Mouse (Mus musculus) midbrain, embryonic 16.5 days (tissue): Measurements from ENCODE around the gene Psmd5. TPM values are rescaled to one million over a fixed set of nuclear protein-coding genes. Genes with fewer than 3 reads are reported as not detected.
A peak's percentile ranks its signal among the peaks of the same experiment; 100 is the strongest.
"Not testable (repeated sequence)": the region's sequence is repeated elsewhere in the genome, so short reads cannot be mapped to it uniquely, and the experiment has no call there.

ENCODE experiments used
- ATAC-seq: fragments of 200-750 bp; cut with Nextera tagmentation; 2 replicates; pipeline ENCODE4 v1.8.0; 2017; ENCODE audit warnings: moderate TSS enrichment
- H3K27ac ChIP-seq: fragments of 300-500 bp; sonication (generic); 2 replicates; pipeline ENCODE4 v1.5.1; 2014; ENCODE audit warnings: mild to moderate bottlenecking, low read length, mixed read lengths
- H3K27me3 ChIP-seq: fragments of 300-500 bp; sonication (generic); 2 replicates; pipeline ENCODE4 v1.6.1; 2014; ENCODE audit warnings: low read depth, low read length, mixed read lengths; ENCODE audit not compliant: control insufficient read depth, insufficient read depth
- H3K36me3 ChIP-seq: fragments of 300-500 bp; sonication (generic); 2 replicates; pipeline ENCODE4 v1.6.1; 2014; ENCODE audit warnings: mild to moderate bottlenecking, low read length, moderate library complexity, mixed read lengths; ENCODE audit not compliant: control insufficient read depth, insufficient read depth
- H3K4me1 ChIP-seq: fragments of 300-500 bp; sonication (generic); 2 replicates; pipeline ENCODE4 v1.6.1; 2014; ENCODE audit warnings: mild to moderate bottlenecking, low read length, mixed read lengths; ENCODE audit not compliant: control insufficient read depth, insufficient read depth
- H3K4me2 ChIP-seq: fragments of 300-500 bp; sonication (generic); 2 replicates; pipeline ENCODE4 v1.6.1; 2014; ENCODE audit warnings: mild to moderate bottlenecking, low read length, mixed read lengths
- H3K4me3 ChIP-seq: fragments of 300-500 bp; sonication (generic); 2 replicates; pipeline ENCODE4 v1.5.1; 2014; ENCODE audit warnings: low read depth, mild to moderate bottlenecking, low read length, moderate library complexity, mixed read lengths
- H3K9ac ChIP-seq: fragments of 300-500 bp; sonication (generic); 2 replicates; pipeline ENCODE4 v1.6.1; 2014; ENCODE audit warnings: low read depth, low read length, mixed read lengths
- H3K9me3 ChIP-seq: fragments of 300-500 bp; sonication (generic); replicated peaks from 2 replicates; pipeline ENCODE4 v1.6.1; 2014; ENCODE audit warnings: mild to moderate bottlenecking, low read length, mixed read lengths; ENCODE audit not compliant: control insufficient read depth, poor library complexity, severe bottlenecking
- WGBS: fragments of 180-500 bp; shearing (Covaris S2); extraction: QIAGEN DNeasy Blood & Tissue Kit; methylation state at CpG from one replicate; pipeline ENCODE4 v1.1.7; 2014; 5-methylcytosine and 5-hydroxymethylcytosine counted together
- polyA plus RNA-seq: library from polyadenylated mRNA; unstranded; fragments of >200 nt; fragmentation: Nextera tagmentation; extraction: Ambion mirVana; gene quantifications from 2 replicates; pipeline ENCODE4 v1.2.1, GENCODE M21; 2015

Psmd5 gene
- polyA plus RNA-seq, 1 experiment from 2014 or later, result 98.8 TPM

GRCm38 (mm10) chr2:34841706-34842105 lies 33.1 kb downstream of the Psmd5 start:
- H3K27ac ChIP-seq, result no peak overlapping the region
- H3K27me3 ChIP-seq, result no peaks in the 10 kb centered on the region
- no peak overlapping the region for H3K4me3 ChIP-seq
- H3K9me3 ChIP-seq, result no peaks in the 10 kb centered on the region
- no peak overlapping the region for H3K4me2 ChIP-seq
- no peaks in the 10 kb centered on the region for H3K4me1 ChIP-seq
- WGBS, result 91% methylated on average over 8 of the region's 8 CpGs
- no peak for ATAC-seq
- H3K36me3 ChIP-seq, result no peaks in the 10 kb centered on the region
- no peak overlapping the region for H3K9ac ChIP-seq

GRCm38 (mm10) chr2:34840143-34840542 lies 34.6 kb downstream of the Psmd5 start:
- not testable (repeated sequence) for ATAC-seq, H3K4me2 ChIP-seq, H3K27ac ChIP-seq, H3K27me3 ChIP-seq, H3K9ac ChIP-seq, H3K4me1 ChIP-seq, H3K9me3 ChIP-seq, H3K36me3 ChIP-seq, H3K4me3 ChIP-seq
- 81% methylated on average over 5 of the region's 5 CpGs for WGBS

DNA sequence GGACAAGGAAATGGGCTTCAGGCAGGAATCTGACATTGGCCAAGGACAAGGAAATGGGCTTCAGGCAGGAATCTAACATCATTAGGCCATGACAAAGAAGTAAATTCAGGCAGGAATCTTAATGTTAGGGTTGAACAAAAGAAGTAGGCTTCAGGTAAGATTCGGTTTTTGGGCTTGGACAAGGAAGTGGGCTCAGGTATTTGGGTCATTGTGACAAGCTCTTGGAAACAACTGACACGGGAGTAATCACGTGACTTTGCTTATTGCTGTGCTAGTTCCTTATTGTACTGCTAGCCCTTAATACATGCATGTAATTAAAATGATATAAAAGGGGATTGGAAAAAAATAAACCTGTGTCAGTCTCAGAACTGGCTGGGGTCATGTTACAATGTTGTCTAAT lies 39.1 kb downstream of the Psmd5 start:
- H3K27me3 ChIP-seq, result no peaks in the 10 kb centered on the region; the same call in 1 of the 2 replicates
- no peaks in the 10 kb centered on the region for H3K36me3 ChIP-seq
- H3K4me2 ChIP-seq, result no peak overlapping the region
- no peak overlapping the region for H3K9ac ChIP-seq
- ATAC-seq, result no peak
- H3K27ac ChIP-seq, result no peak overlapping the region
- H3K4me1 ChIP-seq, result no peaks in the 10 kb centered on the region
- no peaks in the 10 kb centered on the region for H3K9me3 ChIP-seq
- 80% methylated on average over 3 of the region's 3 CpGs for WGBS
- H3K4me3 ChIP-seq, result no peak overlapping the region

DNA sequence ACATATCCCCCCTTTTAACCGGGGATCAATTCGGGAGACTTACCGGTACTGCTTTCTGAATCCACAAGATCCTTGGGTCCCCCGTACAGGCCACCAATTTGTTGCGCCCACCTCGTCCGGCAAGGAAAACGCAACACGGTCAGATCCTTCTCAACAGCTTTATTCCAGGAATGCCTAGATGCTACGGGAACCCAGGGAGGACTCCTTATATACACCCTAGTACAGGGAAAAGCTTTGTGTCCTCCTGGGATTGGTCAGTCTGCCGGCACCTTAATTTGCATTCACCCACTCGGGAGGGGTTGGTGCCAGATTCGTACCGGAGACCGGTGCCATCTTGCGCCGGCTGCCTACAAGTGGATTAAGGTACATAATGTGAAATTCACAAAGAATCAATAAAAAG lies 41.1 kb downstream of the Psmd5 start:
- no peak overlapping the region for H3K4me2 ChIP-seq
- H3K4me1 ChIP-seq, result no peaks in the 10 kb centered on the region
- 91% methylated on average over 17 of the region's 17 CpGs for WGBS
- H3K27ac ChIP-seq, result no peak overlapping the region
- H3K9ac ChIP-seq, result no peak overlapping the region
- no peak for ATAC-seq
- no peaks in the 10 kb centered on the region; the same call in 1 of the 2 replicates for H3K27me3 ChIP-seq
- no peaks in the 10 kb centered on the region for H3K9me3 ChIP-seq
- H3K4me3 ChIP-seq, result no peak overlapping the region
- no peaks in the 10 kb centered on the region for H3K36me3 ChIP-seq

DNA sequence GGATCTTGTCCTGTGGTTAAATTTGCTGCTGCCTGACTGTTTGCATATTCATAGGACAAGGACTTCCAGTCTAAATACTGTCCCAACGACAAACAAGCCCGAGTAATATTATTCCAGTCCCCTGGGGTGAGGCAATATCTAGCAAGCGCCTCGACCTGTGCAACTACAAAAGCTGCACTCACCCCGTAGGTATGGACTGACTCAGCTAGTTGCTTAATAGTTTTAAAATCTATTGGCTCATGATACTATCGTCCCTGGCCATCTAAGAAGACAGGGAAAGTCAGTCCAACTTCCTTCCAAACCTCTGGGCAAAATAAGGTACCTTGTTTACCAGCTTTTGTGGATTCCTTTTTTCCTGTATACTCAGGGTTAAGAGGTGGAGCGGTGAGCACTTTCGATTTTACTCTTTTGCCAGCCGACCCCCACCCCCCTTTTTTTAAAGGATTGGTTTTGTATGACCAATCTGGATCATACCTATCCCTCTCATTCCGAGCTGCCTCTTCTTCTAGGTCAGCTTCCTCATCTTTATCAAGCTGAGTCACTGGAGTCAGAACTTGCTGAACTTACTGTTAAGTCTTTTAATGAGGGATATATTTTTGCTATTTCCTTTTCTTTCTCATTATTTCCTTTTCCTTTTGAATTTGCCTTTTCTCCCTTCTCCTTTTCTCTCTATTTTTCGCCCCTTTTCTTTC lies 41.9 kb downstream of the Psmd5 start, which contains the start of gene Gm34653:
Gene Gm34653 (plus strand): TSS at position 242 of the 692 bp plus-strand sequence.
- not testable (repeated sequence) for H3K9me3 ChIP-seq, ATAC-seq, H3K36me3 ChIP-seq, H3K4me3 ChIP-seq, H3K27me3 ChIP-seq, H3K4me2 ChIP-seq, H3K27ac ChIP-seq, H3K9ac ChIP-seq, H3K4me1 ChIP-seq
- WGBS, result 65% methylated on average over 11 of the region's 11 CpGs

GRCm38 (mm10) chr2:34830066-34830465 lies 44.7 kb downstream of the Psmd5 start:
- H3K9me3 ChIP-seq, H3K27me3 ChIP-seq, H3K36me3 ChIP-seq, ATAC-seq, H3K27ac ChIP-seq, H3K4me1 ChIP-seq, H3K4me3 ChIP-seq, H3K9ac ChIP-seq, H3K4me2 ChIP-seq: not testable (repeated sequence)
- 96% methylated on average over 17 of the region's 17 CpGs for WGBS

GRCm38 (mm10) chr2:34828026-34828425 lies 46.7 kb downstream of the Psmd5 start:
- H3K36me3 ChIP-seq, result no peaks in the 10 kb centered on the region
- no peak overlapping the region for H3K4me2 ChIP-seq
- no peaks in the 10 kb centered on the region; the same call in 1 of the 2 replicates for H3K27me3 ChIP-seq
- peaks cover 24% of the 10 kb centered on the region for H3K4me1 ChIP-seq
- no peak overlapping the region for H3K9ac ChIP-seq
- H3K9me3 ChIP-seq, result no peaks in the 10 kb centered on the region
- H3K27ac ChIP-seq, result no peak overlapping the region
- 83% methylated on average over 1 of the region's 1 CpGs for WGBS
- no peak overlapping the region for H3K4me3 ChIP-seq
- ATAC-seq, result no peak

- Histone ChIP-seq H3K9me3 (no peaks in the 10 kb centered on the region), H3K4me2 (no peak overlapping the region), H3K27ac (no peak overlapping the region), H3K36me3 (no peaks in the 10 kb centered on the region), H3K9ac (no peak overlapping the region), H3K27me3 (no peaks in the 10 kb centered on the region; the same call in 1 of the 2 replicates), H3K4me3 (no peak overlapping the region), H3K4me1 (peaks cover 24% of the 10 kb centered on the region)
- 91% methylated on average over 4 of the region's 4 CpGs for WGBS
- no peak for ATAC-seq
Measured at GRCm38 (mm10) chr2:34827591-34827990, 47.2 kb downstream of the Psmd5 start.

- WGBS, result 33% methylated on average over 19 of the region's 21 CpGs
- peak overlapping the region; percentile 96 for H3K9ac ChIP-seq
- H3K9me3 ChIP-seq, result no peaks in the 10 kb centered on the region
- no peaks in the 10 kb centered on the region; the same call in 1 of the 2 replicates for H3K27me3 ChIP-seq
- no peaks in the 10 kb centered on the region for H3K36me3 ChIP-seq
- 0 out of 2 replicates have a peak, but pooled peaks have one; percentile 27 for ATAC-seq
- H3K4me2 ChIP-seq, result peak overlapping the region; percentile 85
- H3K27ac ChIP-seq, result peak overlapping the region; percentile 88
- H3K4me3 ChIP-seq, result peak overlapping the region; percentile 99
- H3K4me1 ChIP-seq, result peaks cover 24% of the 10 kb centered on the region
Measured at GRCm38 (mm10) chr2:34826460-34827231, 48.1 kb downstream of the Psmd5 start.
